Mouse (Mus musculus): ENCODE results near the gene Crtc3. TPM values are rescaled to one million over a fixed set of nuclear protein-coding genes. Genes with fewer than 3 reads are reported as not detected.

The Crtc3 gene
- polyA plus RNA-seq, 1 experiment from 2014 or later: 15.7 TPM

DNA sequence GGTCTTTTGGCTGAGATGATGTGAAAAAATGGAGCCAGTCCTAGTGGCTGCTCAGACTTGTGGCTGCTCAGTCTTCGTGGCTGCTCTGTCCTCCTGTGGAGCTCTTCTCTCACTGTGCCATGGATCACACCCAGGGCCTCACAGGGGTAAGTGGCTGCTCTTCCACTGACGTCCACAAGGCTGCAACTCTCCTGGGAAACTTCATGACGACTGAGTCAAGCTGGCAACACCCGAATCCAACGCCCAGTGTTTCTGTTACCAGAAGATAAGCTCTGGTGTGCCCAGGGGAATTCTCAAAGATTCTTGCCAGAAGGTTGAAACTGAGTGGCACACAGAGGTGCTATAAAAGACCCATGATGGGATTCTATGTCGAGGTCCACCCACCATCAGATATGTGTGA, 13.8 kb upstream of the Crtc3 start:
- no peak for ATAC-seq (replicated peaks)
- WGBS: 65% methylated on average over 6 of the region's 6 CpGs

DNA sequence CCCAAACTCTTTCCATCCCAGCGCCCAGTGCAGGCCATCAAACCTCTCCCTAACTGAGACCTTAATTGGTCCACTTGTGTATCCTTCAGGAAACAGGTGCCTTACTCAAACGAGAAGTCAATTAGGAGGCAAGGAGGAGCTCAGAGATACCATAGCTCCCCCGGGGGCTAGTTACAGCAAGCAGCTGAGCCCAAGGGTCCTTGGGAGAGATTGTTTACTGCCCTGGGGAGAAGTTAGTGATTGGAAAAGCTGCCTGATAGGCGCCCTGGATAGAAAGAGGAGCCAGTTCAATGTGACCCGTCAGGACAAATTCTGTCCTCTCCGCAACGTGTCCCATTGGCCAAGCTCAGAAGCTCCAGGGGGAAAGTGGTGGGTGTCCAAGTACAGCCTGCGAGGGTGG, 11.0 kb upstream of the Crtc3 start:
- ATAC-seq (replicated peaks): no peak
- Histone ChIP-seq H3K27me3 (replicated peaks) (no peaks in the 10 kb centered on the region), H3K4me3 (no peak overlapping the region), H3K9ac (no peak overlapping the region), H3K9me3 (no peaks in the 10 kb centered on the region), H3K4me2 (no peak overlapping the region), H3K27ac (no peak overlapping the region), H3K4me1 (no peaks in the 10 kb centered on the region), H3K36me3 (replicated peaks) (no peaks in the 10 kb centered on the region)
- WGBS: 71% methylated on average over 8 of the region's 8 CpGs

More for the DNA sequence above, 13.8 kb upstream of the Crtc3 start:
- Histone ChIP-seq H3K9me3 (no peaks in the 10 kb centered on the region), H3K36me3 (replicated peaks) (no peaks in the 10 kb centered on the region), H3K27ac (no peak overlapping the region), H3K27me3 (replicated peaks) (no peaks in the 10 kb centered on the region), H3K4me2 (no peak overlapping the region), H3K9ac (no peak overlapping the region), H3K4me3 (no peak overlapping the region), H3K4me1 (no peaks in the 10 kb centered on the region)

DNA sequence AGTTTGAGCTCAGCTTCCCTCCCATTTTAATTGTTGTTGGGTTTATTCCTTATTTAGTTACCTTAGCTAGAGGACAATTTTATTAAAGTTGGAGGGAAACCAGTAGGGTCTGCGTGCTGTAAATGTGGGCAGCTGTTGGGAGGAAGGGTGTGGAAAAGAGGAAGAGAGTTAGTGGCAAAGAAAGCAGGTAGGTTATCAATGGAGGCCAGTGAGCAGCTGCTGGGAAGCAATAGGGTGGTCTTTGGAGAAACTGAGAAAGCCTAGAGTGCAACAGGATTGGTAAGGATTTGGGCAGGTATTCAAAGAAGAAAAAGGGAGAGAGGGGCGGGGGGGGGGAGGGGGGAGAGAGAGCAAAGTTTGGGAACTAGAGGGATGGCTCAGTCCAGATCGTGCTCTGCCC, 10.3 kb upstream of the Crtc3 start:
- Histone ChIP-seq H3K36me3 (replicated peaks) (no peaks in the 10 kb centered on the region), H3K4me1 (no peaks in the 10 kb centered on the region), H3K27ac (no peak overlapping the region), H3K9me3 (no peaks in the 10 kb centered on the region), H3K4me3 (no peak overlapping the region), H3K4me2 (no peak overlapping the region), H3K27me3 (replicated peaks) (no peaks in the 10 kb centered on the region), H3K9ac (no peak overlapping the region)
- ATAC-seq (replicated peaks): no peak
- 76% methylated on average over 3 of the region's 3 CpGs for WGBS

DNA sequence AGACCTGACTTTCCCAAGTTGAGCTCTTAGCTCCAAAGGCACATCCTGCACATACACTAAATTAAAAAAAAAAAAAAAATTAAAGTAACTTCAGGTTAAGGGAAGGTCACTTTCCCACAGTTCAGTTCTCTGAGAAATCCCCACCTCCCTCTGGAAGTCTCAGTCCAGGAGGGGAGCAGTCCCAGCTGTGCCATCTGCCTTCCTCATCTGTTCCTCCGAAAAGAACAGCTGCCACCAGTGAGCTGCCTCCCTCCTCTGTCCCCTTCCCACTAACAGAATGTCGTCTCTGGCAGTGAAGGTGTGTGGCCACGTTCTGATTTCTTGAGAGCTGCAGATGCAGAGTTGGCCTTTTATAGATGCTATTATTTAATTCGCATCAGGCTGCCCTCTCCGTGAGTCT, 9.2 kb upstream of the Crtc3 start:
- WGBS: 72% methylated on average over 5 of the region's 5 CpGs
- H3K27me3 ChIP-seq (replicated peaks): no peaks in the 10 kb centered on the region
- no peak overlapping the region for H3K9ac ChIP-seq
- no peak for ATAC-seq (replicated peaks)
- H3K4me2 ChIP-seq: no peak overlapping the region
- no peak overlapping the region for H3K27ac ChIP-seq
- no peaks in the 10 kb centered on the region for H3K4me1 ChIP-seq
- H3K36me3 ChIP-seq (replicated peaks): no peaks in the 10 kb centered on the region
- no peaks in the 10 kb centered on the region for H3K9me3 ChIP-seq
- H3K4me3 ChIP-seq: no peak overlapping the region

DNA sequence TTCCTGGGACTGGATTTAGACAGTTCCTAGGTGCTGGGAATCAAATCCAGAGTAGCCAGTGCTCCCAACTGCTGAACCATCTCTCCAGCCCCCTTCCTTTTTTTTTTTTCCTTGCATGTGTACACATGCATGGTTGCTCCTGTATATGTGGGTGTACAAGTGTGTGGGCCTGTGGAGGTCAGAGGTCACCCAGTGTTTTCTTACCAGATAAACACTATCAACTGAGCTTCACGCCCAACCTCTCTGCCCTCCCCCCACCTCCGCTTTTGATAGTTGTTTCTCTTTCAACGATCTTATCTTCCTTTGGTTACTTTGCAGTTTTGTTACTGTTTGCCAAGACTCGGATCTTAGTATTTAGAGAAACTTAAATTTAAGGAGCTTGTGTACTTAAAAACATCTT, 8.2 kb upstream of the Crtc3 start:
- no peak for ATAC-seq (replicated peaks)
- Histone ChIP-seq H3K4me3 (no peak overlapping the region), H3K36me3 (replicated peaks) (no peaks in the 10 kb centered on the region), H3K4me2 (no peak overlapping the region), H3K27me3 (replicated peaks) (no peaks in the 10 kb centered on the region), H3K9me3 (no peaks in the 10 kb centered on the region), H3K9ac (no peak overlapping the region), H3K27ac (no peak overlapping the region), H3K4me1 (no peaks in the 10 kb centered on the region)
- WGBS: 74% methylated on average over 4 of the region's 4 CpGs

DNA sequence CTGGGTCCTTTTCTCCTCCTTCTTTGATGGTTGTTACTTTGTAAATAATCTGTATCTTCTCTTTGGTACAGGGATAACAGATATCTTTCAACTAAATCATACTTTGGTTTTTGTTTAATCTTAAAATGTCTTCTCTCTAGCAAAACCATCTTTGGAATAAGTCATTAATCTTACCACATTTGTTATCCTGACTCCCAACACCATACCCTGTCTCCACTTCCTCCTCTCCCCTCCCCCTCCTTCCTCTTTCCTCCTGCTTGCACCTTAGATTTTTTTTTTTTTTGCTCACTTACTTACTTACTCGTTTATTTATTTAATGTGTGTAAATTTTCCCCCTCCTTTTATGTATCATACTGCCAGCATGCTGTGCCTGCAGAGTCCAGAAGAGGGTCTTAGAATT, 7.7 kb upstream of the Crtc3 start:
- no peak overlapping the region for H3K27ac ChIP-seq
- no peaks in the 10 kb centered on the region for H3K9me3 ChIP-seq
- H3K4me1 ChIP-seq: no peaks in the 10 kb centered on the region
- H3K36me3 ChIP-seq (replicated peaks): no peaks in the 10 kb centered on the region
- ATAC-seq (replicated peaks): no peak
- H3K9ac ChIP-seq: no peak overlapping the region
- no peak overlapping the region for H3K4me3 ChIP-seq
- no peaks in the 10 kb centered on the region for H3K27me3 ChIP-seq (replicated peaks)
- H3K4me2 ChIP-seq: no peak overlapping the region
- WGBS: 66% methylated on average over 1 of the region's 1 CpGs

DNA sequence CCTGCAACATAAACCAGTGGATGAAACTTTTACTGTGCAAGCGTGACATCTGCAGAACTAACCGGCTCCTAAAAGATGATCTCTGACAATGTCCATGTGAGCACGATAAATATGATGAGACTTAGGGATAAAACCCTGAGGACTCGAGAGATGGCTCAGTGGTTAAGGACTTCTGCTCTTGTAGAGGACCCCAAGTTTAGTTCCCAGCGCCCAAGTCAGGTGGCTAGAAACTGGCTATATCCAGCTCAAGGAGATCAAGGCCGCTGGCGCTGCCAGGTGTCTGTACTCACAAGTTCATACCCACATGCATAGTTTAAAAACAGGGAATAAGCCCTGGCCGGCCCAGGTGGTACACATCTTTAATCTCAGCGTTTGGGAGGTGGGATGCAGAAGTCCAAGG, 3.8 kb upstream of the Crtc3 start:
- ATAC-seq (replicated peaks): no peak

DNA sequence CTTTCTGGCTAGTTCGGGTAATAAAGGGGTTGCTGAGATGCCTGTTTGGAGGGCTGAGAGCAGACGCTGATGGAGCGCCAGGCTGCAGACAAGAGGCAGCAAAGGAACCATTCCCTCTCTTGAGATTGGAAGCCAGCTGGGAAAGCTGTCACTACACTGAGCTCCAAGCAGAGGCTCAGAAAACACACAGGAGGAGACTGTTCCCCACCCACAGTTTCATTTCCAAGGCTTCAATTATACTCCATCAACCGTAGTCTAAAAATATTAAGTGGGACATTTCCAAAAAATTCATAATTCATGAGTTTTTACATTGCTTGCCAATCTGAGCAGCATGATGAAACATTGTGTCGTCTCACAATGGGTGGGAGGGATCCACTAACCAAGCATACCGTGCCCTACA, 2.5 kb upstream of the Crtc3 start:
- no peak for ATAC-seq (replicated peaks)
- H3K4me1 ChIP-seq: peaks cover 19% of the 10 kb centered on the region
- no peak overlapping the region for H3K27ac ChIP-seq
- WGBS: 45% methylated on average over 6 of the region's 6 CpGs
- H3K9ac ChIP-seq: no peak overlapping the region
- no peaks in the 10 kb centered on the region for H3K9me3 ChIP-seq
- H3K4me3 ChIP-seq: no peak overlapping the region
- no peaks in the 10 kb centered on the region for H3K27me3 ChIP-seq (replicated peaks)
- no peaks in the 10 kb centered on the region for H3K36me3 ChIP-seq (replicated peaks)
- no peak overlapping the region for H3K4me2 ChIP-seq

More for the DNA sequence above, 3.8 kb upstream of the Crtc3 start:
- Histone ChIP-seq H3K36me3 (replicated peaks) (no peaks in the 10 kb centered on the region), H3K4me1 (peaks cover 7% of the 10 kb centered on the region; the same call in 1 of the 2 replicates), H3K4me2 (no peak overlapping the region), H3K27ac (no peak overlapping the region), H3K4me3 (no peak overlapping the region), H3K9me3 (no peaks in the 10 kb centered on the region), H3K9ac (no peak overlapping the region), H3K27me3 (replicated peaks) (no peaks in the 10 kb centered on the region)
- 92% methylated on average over 9 of the region's 9 CpGs for WGBS

DNA sequence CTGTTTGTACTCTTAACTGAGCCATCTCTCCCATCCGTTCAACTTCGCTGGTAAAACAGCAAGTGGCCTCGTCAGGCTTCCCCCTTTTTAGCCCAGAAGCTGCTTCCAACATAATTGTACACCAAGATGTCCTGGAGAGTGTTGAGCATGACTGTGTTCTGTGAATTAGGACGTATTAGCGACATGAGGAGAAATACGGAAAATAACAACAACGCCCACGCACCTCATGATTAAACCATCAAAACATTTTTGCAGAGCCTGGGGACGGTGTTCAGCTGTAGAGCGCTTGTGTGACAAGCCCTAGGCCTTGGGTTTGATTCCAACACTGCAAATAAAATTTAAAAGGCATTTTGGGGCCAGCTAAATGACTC, 529 bp upstream of the Crtc3 start:
- ATAC-seq (replicated peaks): no peak
- Histone ChIP-seq H3K27ac (peak overlapping the region; percentile 94), H3K9ac (peak overlapping the region; percentile 96), H3K36me3 (replicated peaks) (no peaks in the 10 kb centered on the region), H3K27me3 (replicated peaks) (no peaks in the 10 kb centered on the region), H3K4me1 (peaks cover 27% of the 10 kb centered on the region), H3K4me3 (peak overlapping the region; percentile 88), H3K9me3 (no peaks in the 10 kb centered on the region), H3K4me2 (peak overlapping the region; percentile 66)
- 11% methylated on average over 10 of the region's 10 CpGs for WGBS

DNA sequence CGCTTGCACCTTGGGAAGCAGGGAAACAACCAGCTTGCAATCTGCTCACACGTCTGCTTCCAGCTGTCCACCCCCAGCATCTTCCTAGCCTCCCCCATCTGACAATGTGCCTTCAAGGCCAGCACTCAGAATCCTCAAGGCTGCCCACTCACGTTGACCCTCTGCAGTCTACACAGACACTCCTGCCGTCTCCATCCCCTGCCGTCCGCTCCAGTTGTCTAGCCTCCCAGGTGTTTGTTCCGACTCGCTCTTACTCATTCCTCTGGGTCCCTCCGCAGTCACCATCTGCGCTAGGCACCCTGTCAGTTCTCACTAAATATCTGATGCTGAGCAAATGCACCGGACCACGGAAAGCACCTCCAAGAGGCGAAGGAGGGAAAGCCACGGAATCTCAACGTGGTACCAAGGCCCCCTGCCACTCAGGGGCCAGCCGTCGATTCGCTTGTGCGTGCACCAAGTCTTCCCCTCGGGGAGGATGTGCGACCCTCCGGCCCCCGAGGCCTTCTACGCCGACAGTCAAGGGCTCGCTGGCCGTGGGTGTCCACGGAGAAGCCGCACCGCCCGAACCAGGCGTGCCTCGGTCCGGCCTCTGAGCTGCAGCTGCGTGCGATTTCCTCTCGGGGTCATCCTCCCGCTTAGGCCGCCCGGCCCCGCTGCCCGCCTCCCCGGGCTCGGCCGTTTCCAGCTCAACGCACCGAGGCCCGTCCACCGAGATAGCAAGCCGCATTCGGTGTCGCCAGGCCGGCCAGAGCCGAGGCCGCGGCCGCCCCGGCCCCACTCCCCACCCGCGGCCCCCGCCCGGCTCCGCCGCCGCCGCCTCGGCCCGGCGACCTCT, 739 bp downstream of the Crtc3 start:
- Histone ChIP-seq H3K9ac (peak overlapping the region; percentile 96), H3K36me3 (replicated peaks) (no peaks in the 10 kb centered on the region), H3K4me1 (peaks cover 30% of the 10 kb centered on the region), H3K27ac (peak overlapping the region; percentile 94), H3K4me3 (peak overlapping the region; percentile 88), H3K9me3 (no peaks in the 10 kb centered on the region), H3K27me3 (replicated peaks) (no peaks in the 10 kb centered on the region), H3K4me2 (peak overlapping the region; percentile 66)
- peak; percentile 65 for ATAC-seq (replicated peaks)
- WGBS: under 1% methylated on average over 67 of the region's 69 CpGs

DNA sequence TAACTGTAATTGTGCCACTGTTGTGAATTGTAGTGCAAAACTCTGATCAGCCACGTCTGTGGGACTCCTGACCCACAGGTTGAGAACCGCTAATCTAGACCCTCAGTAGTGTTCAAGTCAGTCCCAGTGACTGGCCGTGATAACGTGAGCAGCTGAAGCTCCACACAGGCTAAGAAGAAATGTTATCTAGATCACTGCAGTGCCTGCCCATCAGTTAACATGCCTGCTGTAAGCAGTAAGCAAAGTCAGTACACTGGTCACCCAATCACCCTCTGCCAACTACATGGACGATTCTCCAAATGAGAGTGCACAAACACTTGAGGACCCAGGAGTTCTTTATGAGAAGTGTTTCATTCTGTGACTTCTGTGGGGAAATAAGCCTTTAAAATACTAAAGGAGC, 3.0 kb downstream of the Crtc3 start:
- Histone ChIP-seq H3K27me3 (replicated peaks) (no peaks in the 10 kb centered on the region), H3K4me2 (no peak overlapping the region), H3K4me3 (no peak overlapping the region), H3K9ac (no peak overlapping the region), H3K36me3 (replicated peaks) (no peaks in the 10 kb centered on the region), H3K27ac (no peak overlapping the region), H3K4me1 (peaks cover 30% of the 10 kb centered on the region), H3K9me3 (no peaks in the 10 kb centered on the region)
- no peak for ATAC-seq (replicated peaks)
- 87% methylated on average over 5 of the region's 5 CpGs for WGBS

DNA sequence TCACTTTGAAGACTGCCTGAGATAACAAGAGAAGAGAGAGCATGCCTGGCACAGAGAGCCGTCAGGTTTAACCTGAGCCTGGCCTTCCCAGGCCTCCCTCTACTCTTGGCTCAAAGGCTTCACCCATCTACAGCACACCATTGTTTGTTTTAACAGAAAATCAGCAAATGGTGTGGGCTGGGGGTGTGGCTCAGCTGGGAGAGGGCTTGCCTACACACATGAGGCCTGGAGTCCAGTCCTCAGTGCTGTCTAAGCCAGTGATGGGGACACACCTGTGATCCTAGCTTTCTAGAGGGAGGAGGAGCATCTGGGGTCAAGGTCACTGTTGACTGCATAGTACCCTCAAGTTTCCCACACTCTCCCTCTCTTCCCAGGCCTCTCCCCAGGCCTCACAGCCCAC, 6.0 kb downstream of the Crtc3 start:
- peaks cover 30% of the 10 kb centered on the region for H3K4me1 ChIP-seq
- no peak overlapping the region for H3K27ac ChIP-seq
- H3K9me3 ChIP-seq: no peaks in the 10 kb centered on the region
- no peaks in the 10 kb centered on the region for H3K36me3 ChIP-seq (replicated peaks)
- ATAC-seq (replicated peaks): no peak
- no peak overlapping the region for H3K9ac ChIP-seq
- 44% methylated on average over 1 of the region's 1 CpGs for WGBS
- no peak overlapping the region for H3K4me2 ChIP-seq
- no peaks in the 10 kb centered on the region for H3K27me3 ChIP-seq (replicated peaks)
- no peak overlapping the region for H3K4me3 ChIP-seq

DNA sequence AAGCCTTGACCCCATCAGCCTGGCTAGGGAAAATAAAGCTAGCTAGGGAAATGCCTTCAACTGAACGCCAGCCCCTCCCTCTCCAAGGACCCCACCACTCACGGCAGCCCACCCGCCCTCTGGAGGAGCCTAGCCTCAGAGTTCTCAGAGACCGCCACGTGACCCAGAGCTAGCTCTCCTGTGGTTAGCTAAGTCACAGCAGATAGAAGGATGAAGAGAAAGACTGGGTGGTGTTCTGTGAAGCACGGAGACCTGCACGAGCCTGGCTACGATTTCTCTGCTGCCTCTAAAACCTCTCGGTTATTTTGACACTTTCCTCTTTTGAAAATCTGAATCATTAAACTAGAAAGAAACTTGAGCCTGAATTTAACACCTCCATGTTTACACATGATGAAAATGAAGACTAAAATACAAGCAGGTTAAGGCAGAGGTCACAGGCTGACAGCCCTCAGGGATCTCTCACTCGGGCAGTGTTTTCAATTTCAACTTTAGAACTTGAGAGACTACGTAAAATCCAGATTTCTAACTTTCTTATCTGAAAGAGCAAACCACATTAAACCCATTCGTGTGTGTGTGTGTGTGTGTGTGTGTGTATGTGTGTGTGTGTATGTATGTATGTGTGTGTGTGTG, 8.3 kb downstream of the Crtc3 start:
- ATAC-seq (replicated peaks): no peak
- 22% methylated on average over 12 of the region's 12 CpGs for WGBS

More for the DNA sequence above, 8.3 kb downstream of the Crtc3 start:
- Histone ChIP-seq H3K9me3 (no peaks in the 10 kb centered on the region), H3K27ac (no peak overlapping the region), H3K36me3 (replicated peaks) (no peaks in the 10 kb centered on the region; the same call in 1 of the 2 replicates), H3K27me3 (replicated peaks) (no peaks in the 10 kb centered on the region), H3K4me2 (no peak overlapping the region), H3K4me3 (no peak overlapping the region), H3K9ac (no peak overlapping the region), H3K4me1 (peaks cover 16% of the 10 kb centered on the region; the same call in 1 of the 2 replicates)

Measured in midbrain, embryonic 15.5 days (tissue).